Mouse (Mus musculus): ENCODE data around the gene Osbp2. TPM values are rescaled to one million over a fixed set of nuclear protein-coding genes. Genes with fewer than 3 reads are reported as not detected.

The Osbp2 gene
- polyA plus RNA-seq, 1 experiment, result 2.1 TPM

- H3K79me3 ChIP-seq (ENCODE audit: low read depth), result no peaks in the 10 kb centered on the region
- TF ChIP-seq MYOD1 (IDR thresholded peaks at IDR 0.05; ENCODE audit: control insufficient read depth, insufficient read length, low read depth) (no peak), USF1 (IDR thresholded peaks at IDR 0.05; ENCODE audit: low read depth) (no peak), MYOG (IDR thresholded peaks at IDR 0.05; ENCODE audit: control insufficient read depth, extremely low read depth, insufficient read length) (no peak), CEBPB (IDR thresholded peaks at IDR 0.05; ENCODE audit: low read depth) (no peak), MAX (IDR thresholded peaks at IDR 0.05) (no peak), CTCF (IDR thresholded peaks at IDR 0.05; ENCODE audit: control insufficient read depth, insufficient read depth, insufficient read length) (no peak), FOSL1 (IDR thresholded peaks at IDR 0.05; ENCODE audit: insufficient read depth, low read length, poor library complexity, severe bottlenecking) (no peak)
- H3K79me2 ChIP-seq (ENCODE audit: control insufficient read depth, insufficient read depth), result peaks cover 13% of the 10 kb centered on the region
- peaks cover 97% of the 10 kb centered on the region for H3K36me3 ChIP-seq (ENCODE audit: control insufficient read depth, insufficient read depth)
- H3K4me3 ChIP-seq (ENCODE audit: insufficient read depth, poor library complexity, severe bottlenecking), result no peak overlapping the region
- H3ac ChIP-seq (ENCODE audit: control insufficient read depth, insufficient read length, low read depth), result no peak overlapping the region
- H3K27me3 ChIP-seq (ENCODE audit: control insufficient read depth, insufficient read depth, insufficient read length), result no peaks in the 10 kb centered on the region
Observed at GRCm38 (mm10) chr11:3671000-3671628, 192.6 kb downstream of the Osbp2 start.

GRCm38 (mm10) chr11:3669849-3670248, 193.9 kb downstream of the Osbp2 start:
- H3K79me3 ChIP-seq (ENCODE audit: low read depth), result no peaks in the 10 kb centered on the region
- H3K36me3 ChIP-seq (ENCODE audit: control insufficient read depth, insufficient read depth), result peaks cover 96% of the 10 kb centered on the region
- no peak overlapping the region for H3ac ChIP-seq (ENCODE audit: control insufficient read depth, insufficient read length, low read depth)
- no peaks in the 10 kb centered on the region for H3K27me3 ChIP-seq (ENCODE audit: control insufficient read depth, insufficient read depth, insufficient read length)
- peaks cover 13% of the 10 kb centered on the region for H3K79me2 ChIP-seq (ENCODE audit: control insufficient read depth, insufficient read depth)
- TF ChIP-seq CEBPB (IDR thresholded peaks at IDR 0.05; ENCODE audit: low read depth) (peak; percentile 70), MYOD1 (IDR thresholded peaks at IDR 0.05; ENCODE audit: control insufficient read depth, insufficient read length, low read depth) (no peak), MAX (IDR thresholded peaks at IDR 0.05) (no peak)
- no peak overlapping the region for H3K4me3 ChIP-seq (ENCODE audit: insufficient read depth, poor library complexity, severe bottlenecking)

GRCm38 (mm10) chr11:3668768-3669167, 194.9 kb downstream of the Osbp2 start:
- H3ac ChIP-seq (ENCODE audit: control insufficient read depth, insufficient read length, low read depth), result no peak overlapping the region
- no peaks in the 10 kb centered on the region for H3K79me3 ChIP-seq (ENCODE audit: low read depth)
- TF ChIP-seq MYOD1 (IDR thresholded peaks at IDR 0.05; ENCODE audit: control insufficient read depth, insufficient read length, low read depth) (no peak), MYOG (IDR thresholded peaks at IDR 0.05; ENCODE audit: control insufficient read depth, extremely low read depth, insufficient read length) (no peak), FOSL1 (IDR thresholded peaks at IDR 0.05; ENCODE audit: insufficient read depth, low read length, poor library complexity, severe bottlenecking) (no peak), CEBPB (IDR thresholded peaks at IDR 0.05; ENCODE audit: low read depth) (peak; percentile 97), MAX (IDR thresholded peaks at IDR 0.05) (no peak), USF1 (IDR thresholded peaks at IDR 0.05; ENCODE audit: low read depth) (no peak), CTCF (IDR thresholded peaks at IDR 0.05; ENCODE audit: control insufficient read depth, insufficient read depth, insufficient read length) (no peak)
- peaks cover 13% of the 10 kb centered on the region for H3K79me2 ChIP-seq (ENCODE audit: control insufficient read depth, insufficient read depth)
- H3K4me3 ChIP-seq (ENCODE audit: insufficient read depth, poor library complexity, severe bottlenecking), result no peak overlapping the region
- peaks cover 96% of the 10 kb centered on the region for H3K36me3 ChIP-seq (ENCODE audit: control insufficient read depth, insufficient read depth)
- H3K27me3 ChIP-seq (ENCODE audit: control insufficient read depth, insufficient read depth, insufficient read length), result no peaks in the 10 kb centered on the region

GRCm38 (mm10) chr11:3667506-3667905, 196.2 kb downstream of the Osbp2 start:
- Histone ChIP-seq H3K4me3 (ENCODE audit: insufficient read depth, poor library complexity, severe bottlenecking) (no peak overlapping the region), H3ac (ENCODE audit: control insufficient read depth, insufficient read length, low read depth) (no peak overlapping the region), H3K27me3 (ENCODE audit: control insufficient read depth, insufficient read depth, insufficient read length) (no peaks in the 10 kb centered on the region), H3K79me2 (ENCODE audit: control insufficient read depth, insufficient read depth) (peaks cover 13% of the 10 kb centered on the region), H3K79me3 (ENCODE audit: low read depth) (no peaks in the 10 kb centered on the region), H3K36me3 (ENCODE audit: control insufficient read depth, insufficient read depth) (peaks cover 96% of the 10 kb centered on the region)
- peak; percentile 18 for TF ChIP-seq CEBPB (IDR thresholded peaks at IDR 0.05; ENCODE audit: low read depth)
- no peak for TF ChIP-seq MYOG (IDR thresholded peaks at IDR 0.05; ENCODE audit: control insufficient read depth, extremely low read depth, insufficient read length)

GRCm38 (mm10) chr11:3661964-3662363, 201.7 kb downstream of the Osbp2 start:
- TF ChIP-seq MAX (IDR thresholded peaks at IDR 0.05), result no peak
- peaks cover 92% of the 10 kb centered on the region for H3K36me3 ChIP-seq (ENCODE audit: control insufficient read depth, insufficient read depth)
- H3K27me3 ChIP-seq (ENCODE audit: control insufficient read depth, insufficient read depth, insufficient read length), result no peaks in the 10 kb centered on the region

More at GRCm38 (mm10) chr11:3661964-3662363, 201.7 kb downstream of the Osbp2 start:
- Histone ChIP-seq H3ac (ENCODE audit: control insufficient read depth, insufficient read length, low read depth) (no peak overlapping the region), H3K4me3 (ENCODE audit: insufficient read depth, poor library complexity, severe bottlenecking) (no peak overlapping the region), H3K79me3 (ENCODE audit: low read depth) (peaks cover 6% of the 10 kb centered on the region), H3K79me2 (ENCODE audit: control insufficient read depth, insufficient read depth) (peaks cover 36% of the 10 kb centered on the region)

Other genes starting within 250 kb of the Osbp2 start
- 21.7 TPM for gene Morc2a, start 214.7 kb downstream of the Osbp2 start, polyA plus RNA-seq (2012; fragmentation: generic; extraction: Trizol)
- 0.89 TPM for gene 4921536K21Rik, start 31.2 kb upstream of the Osbp2 start, polyA plus RNA-seq (2012; fragmentation: generic; extraction: Trizol)
- gene Dusp18, start 31.3 kb upstream of the Osbp2 start, polyA plus RNA-seq (2012; fragmentation: generic; extraction: Trizol), result 9.9 TPM
- 58.0 TPM for gene Slc35e4, start 50.8 kb upstream of the Osbp2 start, polyA plus RNA-seq (2012; fragmentation: generic; extraction: Trizol)
- 3.4 TPM for gene Tcn2, start 68.3 kb upstream of the Osbp2 start, polyA plus RNA-seq (2012; fragmentation: generic; extraction: Trizol)
- gene Pes1, start 100.1 kb upstream of the Osbp2 start, polyA plus RNA-seq (2012; fragmentation: generic; extraction: Trizol), result 146 TPM
- gene 4930556J24Rik, start 112.9 kb upstream of the Osbp2 start, polyA plus RNA-seq (2012; fragmentation: generic; extraction: Trizol), result 0.07 TPM
- 0.06 TPM for gene Gal3st1, start 119.7 kb upstream of the Osbp2 start, polyA plus RNA-seq (2012; fragmentation: generic; extraction: Trizol)
- gene Sec14l4, start 167.6 kb upstream of the Osbp2 start, polyA plus RNA-seq (2012; fragmentation: generic; extraction: Trizol), result not detected
- not detected for gene Sec14l3, start 200.9 kb upstream of the Osbp2 start, polyA plus RNA-seq (2012; fragmentation: generic; extraction: Trizol)
- gene Mtfp1, start 231.5 kb upstream of the Osbp2 start, polyA plus RNA-seq (2012; fragmentation: generic; extraction: Trizol), result 10.8 TPM

Data from C2C12 (cell line).